Mouse (Mus musculus): ENCODE measurements around the gene Slc19a1.

DNA sequence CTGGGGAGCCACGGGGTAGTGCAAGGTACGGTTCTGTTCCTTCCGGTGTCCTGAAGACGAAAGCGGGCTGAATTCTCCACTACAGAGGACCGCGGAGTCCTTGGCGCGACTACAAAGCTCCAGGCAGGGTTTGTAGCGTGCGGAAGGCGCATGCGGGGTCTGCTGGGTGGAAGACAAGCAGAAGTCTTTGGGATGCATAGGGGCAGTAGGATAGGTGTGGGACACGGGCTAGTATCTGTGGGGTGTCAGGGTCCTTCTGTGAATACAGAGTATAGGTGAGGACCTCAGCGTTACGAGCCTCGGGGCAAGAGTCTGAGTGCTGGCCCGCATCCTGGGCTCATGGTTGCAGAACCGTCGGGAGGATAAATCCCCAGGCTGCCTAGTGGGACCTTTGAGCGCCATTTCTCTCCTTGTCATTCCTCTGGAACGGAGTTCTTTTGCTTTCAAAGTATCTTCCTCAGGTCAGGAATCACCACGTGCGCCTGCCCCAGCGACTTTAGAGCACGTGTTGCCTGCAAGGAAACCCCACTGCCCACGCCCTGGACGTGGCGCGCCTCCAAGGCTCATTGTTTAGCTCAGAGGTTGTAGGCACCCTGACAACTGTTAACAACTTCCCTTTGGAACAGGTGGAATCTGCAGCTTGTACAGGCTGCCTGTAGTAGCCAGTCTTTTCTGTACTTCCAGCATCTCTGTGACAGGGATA lies 1.4 kb downstream of the Slc19a1 start:
- TF ChIP-seq POLR2A (IDR thresholded peaks at IDR 0.05; ENCODE audit: borderline replicate concordance, control insufficient read depth, low read depth, low read length) (no peak), CTCF (IDR thresholded peaks at IDR 0.05; ENCODE audit: control insufficient read depth, insufficient read depth, low read length) (no peak)

All from bone marrow, adult 2 months (tissue).